Mouse (Mus musculus): ENCODE results near the gene Cox15. TPM values are rescaled to one million over a fixed set of nuclear protein-coding genes. Genes with fewer than 3 reads are reported as not detected.

Cox15 gene
- total RNA-seq, 1 experiment = 19.8 TPM

DNA sequence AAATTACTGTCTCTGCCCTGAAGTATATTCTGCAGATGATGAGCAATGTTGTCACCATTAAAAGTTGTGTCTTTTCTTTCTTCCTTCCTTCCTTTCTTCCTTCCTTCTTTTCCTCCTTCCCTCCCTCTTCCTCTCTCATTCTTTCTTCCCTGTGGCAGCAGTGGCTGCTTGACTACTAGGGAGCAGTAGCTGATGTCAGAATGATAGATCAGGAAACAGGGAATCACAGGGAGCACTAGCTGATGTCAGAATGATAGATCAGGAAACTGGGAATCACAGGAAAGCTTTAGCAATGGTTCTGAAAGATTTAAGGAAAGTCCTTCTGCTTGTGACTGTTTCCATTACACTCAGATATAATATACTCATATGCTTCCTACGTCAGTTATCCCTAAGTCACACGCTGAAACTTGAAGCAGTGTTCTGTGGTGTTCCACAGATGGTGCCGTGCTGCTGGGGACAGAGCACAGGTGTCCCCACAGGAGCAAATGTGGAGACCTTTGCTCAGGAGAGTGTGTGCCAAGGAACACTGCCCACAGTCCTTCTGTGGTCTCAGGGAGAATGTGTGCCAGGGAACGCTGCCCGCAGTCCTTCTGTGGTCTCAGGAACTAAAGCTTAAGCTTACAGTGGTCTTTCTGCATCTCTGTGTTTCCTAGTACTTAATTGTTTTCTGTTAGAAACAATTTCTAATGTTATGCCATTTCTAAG lies 55.0 kb downstream of the Cox15 start:
- TF ChIP-seq MAFK (IDR thresholded peaks at IDR 0.05; ENCODE audit: insufficient read depth, low read depth, low read length) = no peak
- H3K36me3 ChIP-seq (ENCODE audit: control insufficient read depth, insufficient read depth, low read length, poor library complexity, severe bottlenecking) = no peaks in the 10 kb centered on the region
- H3K9me3 ChIP-seq (ENCODE audit: control insufficient read depth, insufficient read depth, low read depth, low read length) = no peaks in the 10 kb centered on the region
- in situ Hi-C loops (cut with MboI; ENCODE audit: low sequenced_read_pairs in 2 of 2, unreplicated experiment in 2 of 2) = no loop called here
- H3K4me1 ChIP-seq (ENCODE audit: control insufficient read depth in 2 of 2, insufficient read depth in 2 of 2, low read length in 2 of 2, poor library complexity in 1 of 2) = peaks cover 0 to 7% of the 10 kb centered on the region in 2 experiments; a peak in 2 of 4 replicates
- no peak overlapping the region for H3K9ac ChIP-seq (ENCODE audit: insufficient read depth, low read depth, low read length, poor library complexity, severe bottlenecking)
- H3K27ac ChIP-seq (ENCODE audit: insufficient read depth, low read depth, low read length, poor library complexity, severe bottlenecking) = no peak overlapping the region
- DNase-seq (ENCODE audit: low read depth, low spot score) = no peak
- no peak overlapping the region for H3K4me3 ChIP-seq (ENCODE audit: insufficient read depth in 1 of 2, low read depth in 1 of 2, low read length in 2 of 2, poor library complexity in 1 of 2, severe bottlenecking in 1 of 2)

DNA sequence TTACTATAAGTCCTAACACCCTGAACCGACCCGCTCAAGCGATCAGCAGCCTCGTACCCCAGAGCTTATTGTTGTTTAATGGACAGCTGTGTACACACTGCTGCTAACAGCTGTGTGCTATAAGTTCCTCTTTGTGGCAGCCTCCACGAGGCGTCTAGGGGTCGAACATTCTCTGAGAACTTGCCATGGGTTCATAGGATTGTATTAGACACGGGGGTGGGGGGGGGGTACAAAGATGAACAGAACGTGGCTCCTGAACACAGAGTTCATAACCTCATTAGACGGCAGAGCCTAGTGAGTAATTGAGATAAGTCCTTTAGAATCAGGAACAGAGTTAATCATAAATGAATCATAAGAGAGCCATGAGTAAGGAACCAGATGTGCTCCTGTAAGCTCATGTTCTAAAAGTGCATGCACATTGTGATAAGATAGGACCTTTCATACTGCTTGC lies 57.3 kb downstream of the Cox15 start:
- H3K27ac ChIP-seq (ENCODE audit: insufficient read depth, low read depth, low read length, poor library complexity, severe bottlenecking) = no peak overlapping the region
- H3K4me3 ChIP-seq (ENCODE audit: insufficient read depth in 1 of 2, low read depth in 1 of 2, low read length in 2 of 2, poor library complexity in 1 of 2, severe bottlenecking in 1 of 2) = no peak overlapping the region
- in situ Hi-C loops (cut with MboI; ENCODE audit: low sequenced_read_pairs in 2 of 2, unreplicated experiment in 2 of 2) = no loop called here
- no peak overlapping the region for H3K9ac ChIP-seq (ENCODE audit: insufficient read depth, low read depth, low read length, poor library complexity, severe bottlenecking)
- no peaks in the 10 kb centered on the region for H3K9me3 ChIP-seq (ENCODE audit: control insufficient read depth, insufficient read depth, low read depth, low read length)
- H3K36me3 ChIP-seq (ENCODE audit: control insufficient read depth, insufficient read depth, low read length, poor library complexity, severe bottlenecking) = no peaks in the 10 kb centered on the region
- peaks cover 0 to 7% of the 10 kb centered on the region in 2 experiments; a peak in 2 of 4 replicates for H3K4me1 ChIP-seq (ENCODE audit: control insufficient read depth in 2 of 2, insufficient read depth in 2 of 2, low read length in 2 of 2, poor library complexity in 1 of 2)
- no peak for TF ChIP-seq HCFC1 (IDR thresholded peaks at IDR 0.05; ENCODE audit: borderline replicate concordance, insufficient read depth, low read length)
- TF ChIP-seq ZNF384 (IDR thresholded peaks at IDR 0.05; ENCODE audit: low read depth, low read length) = no peak
- TF ChIP-seq ZC3H11A (IDR thresholded peaks at IDR 0.05; ENCODE audit: borderline replicate concordance, low read depth, low read length) = no peak
- TF ChIP-seq MAFK (IDR thresholded peaks at IDR 0.05; ENCODE audit: insufficient read depth, low read depth, low read length) = no peak
- TF ChIP-seq CHD2 (IDR thresholded peaks at IDR 0.05; ENCODE audit: low read depth, low read length) = no peak
- DNase-seq (ENCODE audit: low read depth, low spot score) = no peak

DNA sequence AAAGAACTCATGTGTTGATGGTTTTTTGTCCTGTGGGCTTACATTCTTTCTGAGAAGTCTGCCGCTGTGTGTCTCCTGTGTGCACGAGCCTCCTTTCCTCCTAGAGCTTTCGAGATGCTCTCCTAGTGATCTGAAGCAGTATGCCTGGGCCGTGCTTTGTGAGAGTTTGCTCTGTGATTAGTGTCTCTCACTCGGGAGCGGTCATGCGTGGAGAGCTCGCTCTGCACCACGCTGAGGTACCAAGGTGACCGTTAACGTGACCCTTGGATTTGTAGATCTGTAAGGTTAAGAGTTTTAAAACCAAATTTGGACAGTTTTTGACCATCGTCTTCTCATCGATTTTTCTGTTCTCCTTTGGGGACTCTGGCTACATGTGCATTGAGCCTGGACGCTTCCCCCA lies 60.0 kb downstream of the Cox15 start:
- H3K4me1 ChIP-seq (ENCODE audit: control insufficient read depth in 2 of 2, insufficient read depth in 2 of 2, low read length in 2 of 2, poor library complexity in 1 of 2) = no peaks in the 10 kb centered on the region; a peak in 1 of 4 replicates
- DNase-seq (ENCODE audit: low read depth, low spot score) = no peak
- no peaks in the 10 kb centered on the region for H3K36me3 ChIP-seq (ENCODE audit: control insufficient read depth, insufficient read depth, low read length, poor library complexity, severe bottlenecking)
- no peak overlapping the region for H3K4me3 ChIP-seq (ENCODE audit: insufficient read depth in 1 of 2, low read depth in 1 of 2, low read length in 2 of 2, poor library complexity in 1 of 2, severe bottlenecking in 1 of 2)
- in situ Hi-C loops (cut with MboI; ENCODE audit: low sequenced_read_pairs in 2 of 2, unreplicated experiment in 2 of 2) = no loop called here
- no peak for TF ChIP-seq HCFC1 (IDR thresholded peaks at IDR 0.05; ENCODE audit: borderline replicate concordance, insufficient read depth, low read length)
- TF ChIP-seq CHD2 (IDR thresholded peaks at IDR 0.05; ENCODE audit: low read depth, low read length) = no peak
- TF ChIP-seq ZC3H11A (IDR thresholded peaks at IDR 0.05; ENCODE audit: borderline replicate concordance, low read depth, low read length) = no peak
- TF ChIP-seq MAFK (IDR thresholded peaks at IDR 0.05; ENCODE audit: insufficient read depth, low read depth, low read length) = no peak
- no peak for TF ChIP-seq ZNF384 (IDR thresholded peaks at IDR 0.05; ENCODE audit: low read depth, low read length)
- no peaks in the 10 kb centered on the region for H3K9me3 ChIP-seq (ENCODE audit: control insufficient read depth, insufficient read depth, low read depth, low read length)
- H3K27ac ChIP-seq (ENCODE audit: insufficient read depth, low read depth, low read length, poor library complexity, severe bottlenecking) = no peak overlapping the region
- no peak overlapping the region for H3K9ac ChIP-seq (ENCODE audit: insufficient read depth, low read depth, low read length, poor library complexity, severe bottlenecking)

DNA sequence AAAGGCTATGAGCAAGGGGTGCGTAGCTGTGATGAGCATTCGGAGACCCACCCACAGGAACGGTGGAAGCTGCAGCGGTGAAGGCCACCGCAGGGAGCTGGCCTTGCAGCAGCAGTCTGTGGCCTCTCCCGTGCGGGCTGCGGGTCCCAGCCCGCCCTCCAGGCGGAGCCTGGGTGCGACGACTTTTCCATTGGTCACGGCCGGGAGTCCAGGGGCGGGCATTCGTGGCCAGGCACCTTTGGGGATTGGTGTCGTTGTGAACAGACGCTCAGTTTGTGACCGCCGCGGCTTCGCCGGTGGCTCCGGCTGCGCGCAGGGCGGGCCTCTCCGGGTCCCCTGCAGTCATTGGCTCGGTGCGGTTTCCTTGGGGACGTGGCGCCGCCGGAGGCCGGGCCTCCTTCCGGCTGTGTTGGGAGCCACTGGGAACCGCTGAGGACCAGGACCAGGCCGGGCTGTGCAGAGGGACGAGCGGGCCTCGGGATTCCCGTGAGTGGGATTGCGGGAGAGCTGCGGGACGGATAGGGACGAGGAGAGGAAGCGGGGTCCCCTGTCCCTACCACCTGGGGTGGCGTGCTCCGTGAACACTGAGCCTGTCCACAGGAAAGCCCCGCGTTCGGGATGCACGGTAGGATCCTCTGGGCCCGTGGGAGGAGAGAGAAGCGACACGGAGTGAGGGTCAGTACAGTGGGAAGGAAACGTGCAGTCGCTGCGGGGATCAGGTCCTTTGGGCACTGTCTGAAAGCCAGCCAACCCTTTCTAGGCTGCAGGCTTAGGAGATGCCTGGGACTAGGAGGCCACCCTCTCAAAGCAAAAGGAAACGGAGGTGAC lies 63.2 kb downstream of the Cox15 start, which contains the start of gene Entpd7:
Gene Entpd7, plus strand, starts transcription at position 254 of the 828 bp plus-strand sequence.
- Histone ChIP-seq H3K36me3 (ENCODE audit: control insufficient read depth, insufficient read depth, low read length, poor library complexity, severe bottlenecking) (no peaks in the 10 kb centered on the region), H3K4me3 (ENCODE audit: insufficient read depth in 1 of 2, low read depth in 1 of 2, low read length in 2 of 2, poor library complexity in 1 of 2, severe bottlenecking in 1 of 2) (peak within 1 kb of the TSS; percentile 78 to 94), H3K4me1 (ENCODE audit: control insufficient read depth in 2 of 2, insufficient read depth in 2 of 2, low read length in 2 of 2, poor library complexity in 1 of 2) (peaks cover 0 to under 1% of the 10 kb centered on the region in 2 experiments; a peak in 1 of 4 replicates), H3K9me3 (ENCODE audit: control insufficient read depth, insufficient read depth, low read depth, low read length) (no peaks in the 10 kb centered on the region), H3K27ac (ENCODE audit: insufficient read depth, low read depth, low read length, poor library complexity, severe bottlenecking) (peak within 1 kb of the TSS; percentile 37; the same call in 1 of the 2 replicates), H3K9ac (ENCODE audit: insufficient read depth, low read depth, low read length, poor library complexity, severe bottlenecking) (peak within 1 kb of the TSS; percentile 74)
- TF ChIP-seq ZC3H11A (IDR thresholded peaks at IDR 0.05; ENCODE audit: borderline replicate concordance, low read depth, low read length) = no peak
- TF ChIP-seq CHD2 (IDR thresholded peaks at IDR 0.05; ENCODE audit: low read depth, low read length) = no peak
- no peak for TF ChIP-seq ZNF384 (IDR thresholded peaks at IDR 0.05; ENCODE audit: low read depth, low read length)
- TF ChIP-seq HCFC1 (IDR thresholded peaks at IDR 0.05; ENCODE audit: borderline replicate concordance, insufficient read depth, low read length) = no peak
- TF ChIP-seq MAFK (IDR thresholded peaks at IDR 0.05; ENCODE audit: insufficient read depth, low read depth, low read length) = no peak
- in situ Hi-C loops (cut with MboI; ENCODE audit: low sequenced_read_pairs in 2 of 2, unreplicated experiment in 2 of 2) = no loop called here
- DNase-seq (ENCODE audit: low read depth, low spot score) = peak; percentile 90

Other genes with a start within 250 kb of the Cox15 start
- gene Got1, start 228.4 kb downstream of the Cox15 start, total RNA-seq (2012; rRNA removed) = 77.3 and 81.8 TPM in 2 replicates
- gene Nkx2-3, start 140.7 kb downstream of the Cox15 start, total RNA-seq (2012; rRNA removed) = 0.27 TPM in 1 of 2 replicates, not detected in the other
- 54.8 and 68.4 TPM in 2 replicates for gene Slc25a28, start 78.1 kb downstream of the Cox15 start, total RNA-seq (2012; rRNA removed)
- 10.3 and 11.4 TPM in 2 replicates for gene Entpd7, start 63.3 kb downstream of the Cox15 start, total RNA-seq (2012; rRNA removed)
- gene Cutc, start within 50 bp of the Cox15 start, total RNA-seq (2012; rRNA removed) = 2.9 and 3.8 TPM in 2 replicates
- gene Abcc2, start 29.2 kb upstream of the Cox15 start, total RNA-seq (2012; rRNA removed) = 1.6 and 3.8 TPM in 2 replicates
- gene Dnmbp, start 187.2 kb upstream of the Cox15 start, total RNA-seq (2012; rRNA removed) = 11.5 and 14.3 TPM in 2 replicates
- 11.3 and 11.8 TPM in 2 replicates for gene Cpn1, start 233.6 kb upstream of the Cox15 start, total RNA-seq (2012; rRNA removed)